Mouse (Mus musculus): ENCODE data around the gene Gm3327. TPM values are rescaled to one million over a fixed set of nuclear protein-coding genes. Genes with fewer than 3 reads are reported as not detected.
"Not testable (repeated sequence)": the region's sequence is repeated elsewhere in the genome, so short reads cannot be mapped to it uniquely, and the experiment has no call there.

Gene Gm3327
- not detected for total RNA-seq (2021)
- long read RNA-seq, experiment 1 = 0 reads
- long read RNA-seq, experiment 2 = 0 reads

GRCm38 (mm10) chr14:44123551-44123950 is at the start of gene Gm3327:
Gene Gm3327, plus strand, starts transcription at chr14:44123851.
- intact Hi-C loops (cut with DNase I; ENCODE audit: low total_unique reads); DNase-seq: not testable (repeated sequence)

GRCm38 (mm10) chr14:44077785-44078341 is 45.8 kb upstream of the Gm3327 start:
- intact Hi-C loops (cut with DNase I; ENCODE audit: low total_unique reads) = not testable (repeated sequence)

DNA sequence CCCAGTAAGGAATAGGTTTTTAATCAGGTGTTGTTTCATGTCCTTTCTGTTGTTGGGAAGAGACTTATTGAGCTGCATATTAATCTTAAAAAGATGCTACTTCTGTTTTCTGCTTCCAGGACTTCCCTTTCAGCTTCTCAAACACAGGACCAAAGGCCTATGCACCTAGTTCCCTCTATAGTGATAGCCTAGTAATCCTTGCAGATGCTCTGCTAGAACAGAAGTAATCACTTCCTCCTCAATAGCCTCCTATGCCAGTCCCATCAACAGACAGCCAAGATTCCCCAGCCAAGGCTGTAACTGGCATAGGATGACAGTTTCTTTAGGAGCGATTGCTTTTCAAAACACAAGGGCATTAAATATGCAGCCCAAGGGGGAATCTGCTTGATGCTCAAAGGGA is 37.1 kb upstream of the Gm3327 start:
- intact Hi-C loops (cut with DNase I; ENCODE audit: low total_unique reads) = not testable (repeated sequence)

More at GRCm38 (mm10) chr14:44077785-44078341, 45.8 kb upstream of the Gm3327 start:
- not testable (repeated sequence) for DNase-seq

GRCm38 (mm10) chr14:44087535-44087934 is 36.1 kb upstream of the Gm3327 start:
- intact Hi-C loops (cut with DNase I; ENCODE audit: low total_unique reads); DNase-seq: not testable (repeated sequence)

More for the DNA sequence above, 37.1 kb upstream of the Gm3327 start:
- DNase-seq = not testable (repeated sequence)

DNA sequence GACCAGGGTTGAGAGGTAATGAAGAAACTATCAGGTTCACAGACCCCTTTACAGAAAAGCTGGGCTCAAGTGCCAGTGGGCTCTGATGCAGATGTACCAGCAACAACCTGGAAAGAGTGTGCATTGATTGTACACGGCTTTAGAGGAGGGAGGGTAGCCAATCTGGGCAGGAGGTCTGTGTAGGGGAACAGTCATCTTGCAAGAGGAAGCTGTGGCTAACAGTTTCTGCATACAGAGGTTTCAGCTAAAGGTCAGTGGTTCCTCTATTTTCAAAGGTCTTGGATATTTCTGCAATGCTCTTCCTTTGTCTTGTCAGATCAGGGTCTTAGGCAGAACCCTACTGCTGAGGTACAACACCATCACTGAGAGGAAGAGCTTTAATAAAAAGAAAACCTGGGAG is 32.1 kb upstream of the Gm3327 start:
- intact Hi-C loops (cut with DNase I; ENCODE audit: low total_unique reads); DNase-seq: not testable (repeated sequence)

DNA sequence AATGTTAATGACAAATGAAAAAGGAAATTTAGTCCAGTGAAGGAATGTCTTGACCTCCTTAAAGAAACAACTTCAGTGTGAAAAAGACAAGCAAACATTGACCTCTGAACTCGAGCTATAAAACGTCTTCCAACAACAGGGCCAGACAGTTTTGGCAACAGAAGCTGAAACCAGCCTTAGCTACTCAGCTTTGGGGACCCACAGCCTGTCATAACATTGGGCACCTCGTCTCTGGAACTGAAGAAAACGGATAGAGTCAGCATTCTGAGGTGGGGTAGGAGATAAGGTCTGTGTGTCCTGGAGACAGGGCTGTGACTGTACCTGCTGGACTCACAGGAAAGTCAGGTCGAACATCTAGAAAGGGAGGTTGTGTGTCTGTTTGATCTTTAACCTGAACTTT is 29.2 kb upstream of the Gm3327 start:
- intact Hi-C loops (cut with DNase I; ENCODE audit: low total_unique reads); DNase-seq: not testable (repeated sequence)

GRCm38 (mm10) chr14:44100030-44100429 is 23.6 kb upstream of the Gm3327 start:
- DNase-seq; intact Hi-C loops (cut with DNase I; ENCODE audit: low total_unique reads): not testable (repeated sequence)

GRCm38 (mm10) chr14:44102354-44102753 is 21.3 kb upstream of the Gm3327 start, which contains the start of gene Ear2:
Gene Ear2, plus strand, starts transcription at chr14:44102654.
- DNase-seq; intact Hi-C loops (cut with DNase I; ENCODE audit: low total_unique reads): not testable (repeated sequence)

DNA sequence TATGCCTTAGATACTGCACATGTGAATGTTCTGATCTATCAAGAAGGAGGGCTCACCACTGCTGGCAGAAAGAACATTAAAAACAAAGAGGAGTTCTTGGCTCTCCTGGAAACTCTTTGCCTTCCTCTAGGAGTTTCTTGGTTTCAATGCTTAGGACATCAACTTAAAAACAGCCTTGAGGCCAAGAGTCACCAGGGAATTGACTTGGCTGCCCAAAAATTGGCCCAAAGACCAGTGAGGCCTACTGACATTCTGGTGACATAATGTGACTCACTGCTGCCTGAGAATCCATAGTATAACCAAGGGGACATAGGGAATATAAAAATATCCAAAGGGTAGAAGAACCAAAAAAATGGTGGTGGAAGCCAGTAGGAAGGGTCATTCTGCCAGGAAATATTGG is 12.7 kb upstream of the Gm3327 start:
- no peak for DNase-seq

More for the DNA sequence above, 12.7 kb upstream of the Gm3327 start:
- intact Hi-C loops (cut with DNase I; ENCODE audit: low total_unique reads) = no loop called here

Other genes with a start within 250 kb of the Gm3327 start
- gene Ear1, start 248.3 kb upstream of the Gm3327 start, total RNA-seq (2021) = not detected
- gene Ear10, start 200.3 kb upstream of the Gm3327 start, total RNA-seq (2021) = not detected
- gene Gm8113, start 198.5 kb upstream of the Gm3327 start, total RNA-seq (2021) = under 1 TPM; 0.12 to 0.18 TPM
- not detected for gene Ang5, start 166.8 kb upstream of the Gm3327 start, total RNA-seq (2021)
- not detected for gene Ang6, start 121.6 kb upstream of the Gm3327 start, total RNA-seq (2021)
- under 1 TPM; 0.72 to 1.00 TPM for gene Ear2, start 21.2 kb upstream of the Gm3327 start, total RNA-seq (2021)
- not detected for gene Gm8212, start 73.8 kb downstream of the Gm3327 start, total RNA-seq (2021)
- gene 4930503E14Rik, start 89.4 kb downstream of the Gm3327 start, total RNA-seq (2021) = not detected
- gene Gm8220, start 161.7 kb downstream of the Gm3327 start, total RNA-seq (2021) = not detected
- gene Gm5930, start 214.7 kb downstream of the Gm3327 start, total RNA-seq (2021) = not detected
- gene Gm8229, start 241.5 kb downstream of the Gm3327 start, total RNA-seq (2021) = not detected

All from gastrocnemius, postnatal 14 days (tissue).